Mouse (Mus musculus) neural tube, embryonic 11.5 days (tissue): ENCODE data around the gene Ttll8. TPM values are rescaled to one million over a fixed set of nuclear protein-coding genes. Genes with fewer than 3 reads are reported as not detected.

Experiments used
- ATAC-seq: fragments of 200-750 bp; cut with Nextera tagmentation; 2 replicates; pipeline ENCODE4 v1.8.0; 2017; ENCODE audit warnings: moderate number of reproducible peaks, mild to moderate bottlenecking, moderate TSS enrichment, moderate library complexity; ENCODE audit not compliant: insufficient read depth, low FRiP score, low TSS enrichment
- DNase-seq: peaks from one replicate; pipeline ENCODE4 v3.0.0-alpha.2; 2015; ENCODE audit warnings: low spot score
- H3K27ac ChIP-seq: fragments of 300-500 bp; sonication (generic); 2 replicates; pipeline ENCODE4 v1.5.1; 2014; ENCODE audit warnings: low read depth, mild to moderate bottlenecking, low read length
- H3K27me3 ChIP-seq: fragments of 300-500 bp; sonication (generic); 2 replicates; pipeline ENCODE4 v1.6.1; 2014; ENCODE audit warnings: mild to moderate bottlenecking, low read length, mixed read lengths; ENCODE audit not compliant: control insufficient read depth, insufficient read depth
- H3K36me3 ChIP-seq: fragments of 300-500 bp; sonication (generic); 2 replicates; pipeline ENCODE4 v1.6.1; 2014; ENCODE audit warnings: mild to moderate bottlenecking, low read length, moderate library complexity, mixed read lengths; ENCODE audit not compliant: control insufficient read depth, insufficient read depth
- H3K4me1 ChIP-seq: fragments of 300-500 bp; sonication (generic); 2 replicates; pipeline ENCODE4 v1.6.1; 2014; ENCODE audit warnings: low read length, mixed read lengths; ENCODE audit not compliant: control insufficient read depth, insufficient read depth
- H3K4me2 ChIP-seq: fragments of 300-500 bp; sonication (generic); 2 replicates; pipeline ENCODE4 v1.6.1; 2014; ENCODE audit warnings: low read depth, mild to moderate bottlenecking, moderate library complexity
- H3K4me3 ChIP-seq: fragments of 300-500 bp; sonication (generic); 2 replicates; pipeline ENCODE4 v1.5.1; 2014; ENCODE audit warnings: low read depth, low read length
- H3K9ac ChIP-seq: fragments of 300-500 bp; sonication (generic); 2 replicates; pipeline ENCODE4 v1.6.1; 2014; ENCODE audit warnings: mild to moderate bottlenecking, low read length
- H3K9me3 ChIP-seq: fragments of 300-500 bp; sonication (generic); 2 replicates; pipeline ENCODE4 v1.6.1; 2016; ENCODE audit warnings: low read length; ENCODE audit not compliant: control insufficient read depth
- WGBS: fragments of 180-500 bp; shearing (Covaris S2); extraction: QIAGEN DNeasy Blood & Tissue Kit; methylation state at CpG from one replicate; pipeline ENCODE4 v1.1.7; 2014; 5-methylcytosine and 5-hydroxymethylcytosine counted together
- polyA plus RNA-seq: library from polyadenylated mRNA; unstranded; fragments of >200 nt; fragmentation: Nextera tagmentation; extraction: Ambion mirVana; gene quantifications from 2 replicates; pipeline ENCODE4 v1.2.1, GENCODE M21; 2014

The Ttll8 gene
- polyA plus RNA-seq, 1 experiment from 2014 or later: not detected

- H3K9ac ChIP-seq: no peak overlapping the region
- H3K4me3 ChIP-seq: no peak overlapping the region
- peaks cover 3% of the 10 kb centered on the region; the same call in 1 of the 2 replicates for H3K27me3 ChIP-seq
- no peaks in the 10 kb centered on the region for H3K9me3 ChIP-seq
- WGBS: 87% methylated on average over 6 of the region's 6 CpGs
- H3K4me2 ChIP-seq: no peak overlapping the region
- no peak for DNase-seq
- no peak overlapping the region for H3K27ac ChIP-seq
- H3K4me1 ChIP-seq: no peaks in the 10 kb centered on the region
- no peak for ATAC-seq
- H3K36me3 ChIP-seq: no peaks in the 10 kb centered on the region
Observed at GRCm38 (mm10) chr15:88895891-88896290, 58.3 kb downstream of the Ttll8 start.

- Histone ChIP-seq H3K4me3 (no peak overlapping the region), H3K4me2 (no peak overlapping the region), H3K9me3 (no peaks in the 10 kb centered on the region), H3K36me3 (no peaks in the 10 kb centered on the region), H3K27ac (no peak overlapping the region), H3K9ac (no peak overlapping the region), H3K4me1 (no peaks in the 10 kb centered on the region), H3K27me3 (peaks cover 5% of the 10 kb centered on the region; the same call in 1 of the 2 replicates)
- ATAC-seq (no peak), DNase-seq (no peak)
- 63% methylated on average over 7 of the region's 7 CpGs for WGBS
Observed at GRCm38 (mm10) chr15:88895119-88895518, 59.1 kb downstream of the Ttll8 start.

- Histone ChIP-seq H3K27ac (no peak overlapping the region), H3K4me1 (no peaks in the 10 kb centered on the region), H3K9me3 (no peaks in the 10 kb centered on the region), H3K36me3 (no peaks in the 10 kb centered on the region), H3K4me2 (no peak overlapping the region), H3K27me3 (peaks cover 6% of the 10 kb centered on the region; the same call in 1 of the 2 replicates), H3K4me3 (no peak overlapping the region), H3K9ac (no peak overlapping the region)
- ATAC-seq (no peak), DNase-seq (no peak)
- 84% methylated on average over 5 of the region's 5 CpGs for WGBS
Observed at GRCm38 (mm10) chr15:88892876-88893275, 61.3 kb downstream of the Ttll8 start.

GRCm38 (mm10) chr15:88892252-88892651 is 62.0 kb downstream of the Ttll8 start:
- Histone ChIP-seq H3K4me2 (no peak overlapping the region), H3K4me1 (no peaks in the 10 kb centered on the region), H3K4me3 (no peak overlapping the region), H3K36me3 (no peaks in the 10 kb centered on the region), H3K27me3 (peaks cover 6% of the 10 kb centered on the region; the same call in 1 of the 2 replicates), H3K27ac (no peak overlapping the region), H3K9ac (no peak overlapping the region), H3K9me3 (no peaks in the 10 kb centered on the region)
- whole genome bisulfite sequencing: 96% methylated on average over 1 of the region's 1 CpGs
- DNase-seq (no peak), ATAC-seq (no peak)

- peak overlapping the region; percentile 88 for H3K4me2 ChIP-seq
- no peaks in the 10 kb centered on the region for H3K4me1 ChIP-seq
- H3K9ac ChIP-seq: no peak overlapping the region
- no peak overlapping the region for H3K27ac ChIP-seq
- H3K36me3 ChIP-seq: no peaks in the 10 kb centered on the region
- WGBS: 69% methylated on average over 8 of the region's 8 CpGs
- peaks cover 6% of the 10 kb centered on the region; the same call in 1 of the 2 replicates for H3K27me3 ChIP-seq
- DNase-seq: no peak
- no peak overlapping the region for H3K4me3 ChIP-seq
- H3K9me3 ChIP-seq: no peaks in the 10 kb centered on the region
- no peak for ATAC-seq
Observed at GRCm38 (mm10) chr15:88891676-88892040, 62.6 kb downstream of the Ttll8 start.

GRCm38 (mm10) chr15:88890751-88891675 is 63.2 kb downstream of the Ttll8 start:
- H3K9ac ChIP-seq: peak overlapping the region; percentile 67
- peak overlapping the region; percentile 88 for H3K4me2 ChIP-seq
- 2% methylated on average over 39 of the region's 41 CpGs for WGBS
- peak overlapping the region; percentile 42 for H3K4me3 ChIP-seq
- no peaks in the 10 kb centered on the region for H3K36me3 ChIP-seq
- no peaks in the 10 kb centered on the region for H3K4me1 ChIP-seq
- no peak overlapping the region for H3K27ac ChIP-seq
- DNase-seq: peak; percentile 82
- peaks cover 6% of the 10 kb centered on the region; the same call in 1 of the 2 replicates for H3K27me3 ChIP-seq
- peak; percentile 82 for ATAC-seq
- no peaks in the 10 kb centered on the region for H3K9me3 ChIP-seq

GRCm38 (mm10) chr15:88889994-88890393 is 64.2 kb downstream of the Ttll8 start:
- Histone ChIP-seq H3K9me3 (no peaks in the 10 kb centered on the region), H3K4me2 (peak overlapping the region; percentile 88), H3K4me1 (no peaks in the 10 kb centered on the region), H3K36me3 (no peaks in the 10 kb centered on the region), H3K9ac (no peak overlapping the region; the same call in 1 of the 2 replicates), H3K4me3 (peak overlapping the region; percentile 42; the same call in 1 of the 2 replicates), H3K27me3 (peaks cover 6% of the 10 kb centered on the region; the same call in 1 of the 2 replicates), H3K27ac (no peak overlapping the region)
- ATAC-seq (no peak), DNase-seq (no peak)
- 80% methylated on average over 3 of the region's 3 CpGs for WGBS

- Histone ChIP-seq H3K27ac (no peak overlapping the region), H3K36me3 (no peaks in the 10 kb centered on the region), H3K9ac (no peak overlapping the region), H3K27me3 (peaks cover 6% of the 10 kb centered on the region; the same call in 1 of the 2 replicates), H3K4me3 (no peak overlapping the region), H3K4me1 (no peaks in the 10 kb centered on the region), H3K9me3 (no peaks in the 10 kb centered on the region), H3K4me2 (no peak overlapping the region)
- WGBS: 79% methylated on average over 3 of the region's 3 CpGs
- ATAC-seq (no peak), DNase-seq (no peak)
Observed at GRCm38 (mm10) chr15:88889032-88889431, 65.2 kb downstream of the Ttll8 start.

GRCm38 (mm10) chr15:88885376-88885775 is 68.8 kb downstream of the Ttll8 start:
- H3K27me3 ChIP-seq: 0 out of 2 replicates have a peak, but pooled peaks cover 3% of the 10 kb centered on the region
- H3K9me3 ChIP-seq: no peaks in the 10 kb centered on the region
- H3K27ac ChIP-seq: no peak overlapping the region
- H3K36me3 ChIP-seq: no peaks in the 10 kb centered on the region
- ATAC-seq (no peak), DNase-seq (no peak)
- no peak overlapping the region for H3K4me2 ChIP-seq
- no peaks in the 10 kb centered on the region for H3K4me1 ChIP-seq
- no peak overlapping the region for H3K4me3 ChIP-seq
- WGBS: 86% methylated on average over 6 of the region's 6 CpGs
- H3K9ac ChIP-seq: no peak overlapping the region
